In the genomic region with DNA sequence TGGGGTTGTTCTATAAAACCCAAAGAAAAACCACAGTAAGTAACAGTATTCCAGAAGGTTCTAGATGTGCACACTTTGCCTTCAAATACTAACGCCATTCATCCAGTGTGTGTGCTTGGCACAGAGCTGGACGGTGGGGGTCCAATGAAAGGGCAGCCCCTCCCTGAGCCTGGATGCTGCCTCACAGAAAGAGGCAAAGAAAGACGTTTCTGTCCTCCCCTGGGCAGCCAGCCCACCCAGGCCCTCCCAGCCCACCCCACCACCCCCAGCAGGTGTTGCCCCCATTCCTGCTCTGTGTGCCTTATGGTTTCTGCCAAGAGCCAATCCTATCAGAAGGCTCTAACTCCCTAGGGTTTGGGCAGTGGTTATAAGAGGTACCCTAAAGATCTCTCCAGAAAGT, we compare ENCODE assay signal across 8 mouse cellular contexts. TPM values are rescaled to one million over a fixed set of nuclear protein-coding genes. Genes with fewer than 3 reads are reported as not detected.
DNase-seq lines count a peak whose midpoint lies in the region; ATAC-seq and TF ChIP-seq lines count a peak whose summit lies in the region.

No protein-coding gene starts in this region.

- intact Hi-C loops in left cerebral cortex, adult 2 months (cut with DNase I) = no loop called here
- intact Hi-C loops in left cerebral cortex, postnatal 25 days (cut with DNase I) = no loop called here

- H3K4me1 ChIP-seq in forebrain, embryonic 10.5 days = peaks cover 67% of the 10 kb centered on the region
- H3K4me1 ChIP-seq in forebrain, embryonic 11.5 days (replicated peaks; ENCODE audit: control insufficient read depth, insufficient read depth, low read length) = peaks cover 33% of the 10 kb centered on the region
- peaks cover 58% of the 10 kb centered on the region for H3K4me1 ChIP-seq in embryonic facial prominence, embryonic 10.5 days
- H3K4me1 ChIP-seq in limb, embryonic 15.5 days = peaks cover 82% of the 10 kb centered on the region

- no peak for ATAC-seq in forebrain, embryonic 11.5 days (replicated peaks; ENCODE audit: low FRiP score)
- no peak; the same call in 1 of the 2 replicates for ATAC-seq in limb, embryonic 15.5 days (ENCODE audit: insufficient number of reproducible peaks, low FRiP score, low TSS enrichment, low read depth)

- WGBS in forebrain, embryonic 10.5 days = 59% methylated on average over 3 of the region's 3 CpGs
- 37% methylated on average over 3 of the region's 3 CpGs for WGBS in forebrain, embryonic 11.5 days
- 48% methylated on average over 3 of the region's 3 CpGs for WGBS in embryonic facial prominence, embryonic 10.5 days
- 43% methylated on average over 3 of the region's 3 CpGs for WGBS in limb, embryonic 15.5 days

- DNase-seq in forebrain, embryonic 10.5 days (ENCODE audit: extremely low spot score, low spot score) = no peak
- no peak for DNase-seq in forebrain, embryonic 11.5 days (ENCODE audit: low spot score)
- no peak for DNase-seq in left cerebral cortex, adult 2 months (ENCODE audit: extremely low spot score in 1 of 2, low spot score in 2 of 2)
- DNase-seq in left cerebral cortex, postnatal 25 days (ENCODE audit: low spot score in 2 of 2) = no peak
- no peak for DNase-seq in embryonic facial prominence, embryonic 10.5 days (ENCODE audit: low spot score)
- DNase-seq in layer of hippocampus, postnatal 25 days (ENCODE audit: extremely low spot score in 1 of 2, low spot score in 1 of 2) = no peak
- no peak for DNase-seq in urinary bladder, postnatal 4 days (ENCODE audit: low spot score in 2 of 2)

- no peak overlapping the region for H3K4me3 ChIP-seq in forebrain, embryonic 10.5 days
- no peak overlapping the region for H3K4me3 ChIP-seq in forebrain, embryonic 11.5 days (ENCODE audit: low read depth, low read length)
- H3K4me3 ChIP-seq in left cerebral cortex, adult 2 months = no peak overlapping the region
- H3K4me3 ChIP-seq in embryonic facial prominence, embryonic 10.5 days = no peak overlapping the region
- no peak overlapping the region for H3K4me3 ChIP-seq in limb, embryonic 15.5 days

- peaks cover 51% of the 10 kb centered on the region for H3K27me3 ChIP-seq in forebrain, embryonic 10.5 days (ENCODE audit: poor library complexity, severe bottlenecking)
- no peaks in the 10 kb centered on the region for H3K27me3 ChIP-seq in forebrain, embryonic 11.5 days (ENCODE audit: control insufficient read depth, insufficient read depth, low read length)
- peaks cover 47% of the 10 kb centered on the region for H3K27me3 ChIP-seq in embryonic facial prominence, embryonic 10.5 days (replicated peaks; ENCODE audit: low read depth, poor library complexity, severe bottlenecking)
- no peaks in the 10 kb centered on the region for H3K27me3 ChIP-seq in limb, embryonic 15.5 days

- peak overlapping the region; percentile 89 for H3K27ac ChIP-seq in forebrain, embryonic 10.5 days
- no peak overlapping the region for H3K27ac ChIP-seq in forebrain, embryonic 11.5 days (ENCODE audit: low read depth, low read length)
- H3K27ac ChIP-seq in left cerebral cortex, adult 2 months = peak overlapping the region; percentile 98
- H3K27ac ChIP-seq in embryonic facial prominence, embryonic 10.5 days (replicated peaks) = peak overlapping the region; percentile 82
- peak overlapping the region; percentile 99 for H3K27ac ChIP-seq in limb, embryonic 15.5 days

- H3K36me3 ChIP-seq in forebrain, embryonic 10.5 days (replicated peaks) = no peaks in the 10 kb centered on the region
- no peaks in the 10 kb centered on the region for H3K36me3 ChIP-seq in forebrain, embryonic 11.5 days (ENCODE audit: control insufficient read depth, insufficient read depth, low read length)
- H3K36me3 ChIP-seq in embryonic facial prominence, embryonic 10.5 days (replicated peaks) = no peaks in the 10 kb centered on the region
- H3K36me3 ChIP-seq in limb, embryonic 15.5 days = no peaks in the 10 kb centered on the region

- H3K9ac ChIP-seq in forebrain, embryonic 11.5 days (ENCODE audit: low read length) = no peak overlapping the region
- H3K9ac ChIP-seq in limb, embryonic 15.5 days = no peak overlapping the region

- no peak for TF ChIP-seq CTCF in left cerebral cortex, adult 2 months (IDR thresholded peaks at IDR 0.05)

- H3K9me3 ChIP-seq in forebrain, embryonic 10.5 days = no peaks in the 10 kb centered on the region
- H3K9me3 ChIP-seq in forebrain, embryonic 11.5 days (ENCODE audit: control insufficient read depth, low read length) = no peaks in the 10 kb centered on the region
- H3K9me3 ChIP-seq in embryonic facial prominence, embryonic 10.5 days = no peaks in the 10 kb centered on the region
- no peaks in the 10 kb centered on the region for H3K9me3 ChIP-seq in limb, embryonic 15.5 days

- no peak overlapping the region for H3K4me2 ChIP-seq in forebrain, embryonic 11.5 days (ENCODE audit: low read depth, low read length, severe bottlenecking)
- H3K4me2 ChIP-seq in limb, embryonic 15.5 days = peak overlapping the region; percentile 90; the same call in 1 of the 2 replicates

RNA-seq across cellular contexts. Expression of gene Atp23, which starts 28.4 kb away (rescaled TPM):
- polyA plus RNA-seq in forebrain, embryonic 10.5 days (2016; fragmentation: Nextera tagmentation; extraction: Ambion mirVana) = 19.9 and 21.2 TPM in 2 replicates
- polyA plus RNA-seq in forebrain, embryonic 11.5 days (2014; fragmentation: Nextera tagmentation; extraction: Ambion mirVana) = 15.5 and 23.2 TPM in 2 replicates
- 10 to 100 TPM; 11.7 TPM for total RNA-seq in left cerebral cortex, adult 2 months (2021)
- total RNA-seq in left cerebral cortex, postnatal 25 days (2021) = 1 to 10 TPM; 9.2 to 9.7 TPM
- 20.0 and 22.6 TPM in 2 replicates for polyA plus RNA-seq in embryonic facial prominence, embryonic 10.5 days (2016; fragmentation: Nextera tagmentation; extraction: Ambion mirVana)
- polyA plus RNA-seq in limb, embryonic 15.5 days (2015; fragmentation: Nextera tagmentation; extraction: Ambion mirVana) = 14.3 and 14.5 TPM in 2 replicates
- total RNA-seq in layer of hippocampus, postnatal 25 days (2021) = 1 to 10 TPM; 8.4 to 9.6 TPM

RNA-seq across cellular contexts. Expression of gene Ctdsp2, which starts 49.0 kb away (rescaled TPM):
- polyA plus RNA-seq in forebrain, embryonic 10.5 days (2016; fragmentation: Nextera tagmentation; extraction: Ambion mirVana) = 42.3 and 42.5 TPM in 2 replicates
- polyA plus RNA-seq in forebrain, embryonic 11.5 days (2014; fragmentation: Nextera tagmentation; extraction: Ambion mirVana) = 58.8 and 63.2 TPM in 2 replicates
- total RNA-seq in left cerebral cortex, adult 2 months (2021) = 10 to 100 TPM; 79.4 to 83.8 TPM
- 10 to 100 TPM; 69.2 to 80.7 TPM for total RNA-seq in left cerebral cortex, postnatal 25 days (2021)
- 46.2 and 49.3 TPM in 2 replicates for polyA plus RNA-seq in embryonic facial prominence, embryonic 10.5 days (2016; fragmentation: Nextera tagmentation; extraction: Ambion mirVana)
- polyA plus RNA-seq in limb, embryonic 15.5 days (2015; fragmentation: Nextera tagmentation; extraction: Ambion mirVana) = 72.2 and 85.8 TPM in 2 replicates
- total RNA-seq in layer of hippocampus, postnatal 25 days (2021) = 100 to 1,000 TPM in 1 of 2 experiments, 10 to 100 TPM in 1; 98.6 to 118 TPM
